Mouse (Mus musculus) spleen, adult 2 months (tissue): ENCODE data around the gene Kpna4.

Source experiments
- CTCF ChIP-seq: fragments of 200-500 bp; IDR thresholded peaks from 2 replicates; pipeline ENCODE4 v1.5.1; 2011; ENCODE audit warnings: mild to moderate bottlenecking, inconsistent platforms; ENCODE audit not compliant: insufficient read depth, insufficient read length, insufficient replicate concordance; ENCODE audit errors: extremely low read depth
- POLR2A ChIP-seq: fragments of 200-500 bp; IDR thresholded peaks from 2 replicates; pipeline ENCODE4 v1.6.1; 2011; ENCODE audit warnings: low read depth, low read length, inconsistent platforms

DNA sequence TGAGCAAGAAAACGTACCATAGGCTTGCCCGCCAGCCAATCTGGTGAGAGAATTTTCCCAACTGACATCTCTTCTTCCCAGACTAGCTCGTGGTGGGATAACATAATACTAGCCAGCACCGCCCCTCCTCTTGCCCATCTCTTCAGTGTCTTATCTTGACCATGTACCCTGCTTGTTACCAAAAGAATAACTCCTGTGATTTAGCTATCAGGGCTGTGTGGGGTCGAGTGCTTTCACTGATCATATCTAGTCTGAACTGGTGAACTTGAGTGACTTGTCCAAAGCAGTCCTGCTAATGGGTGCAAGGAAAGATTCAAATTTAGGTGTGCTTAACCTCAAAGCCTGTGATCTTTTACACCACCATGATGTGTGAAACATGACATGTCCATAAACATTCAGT is 31.0 kb upstream of the Kpna4 start:
- TF ChIP-seq POLR2A (no peak), CTCF (no peak)
